Mouse (Mus musculus) heart, adult 2 months (tissue): ENCODE measurements around the gene Spock2. TPM values are rescaled to one million over a fixed set of nuclear protein-coding genes. Genes with fewer than 3 reads are reported as not detected.

Source experiments
- DNase-seq, 2 experiments: peaks; one replicate each; pipeline ENCODE4 v3.0.0; 2021
- H3K27ac ChIP-seq: fragments of 200-600 bp; 2 replicates; pipeline ENCODE4 v1.8.1; 2022
- H3K27me3 ChIP-seq: fragments of 200-500 bp; 2 replicates; pipeline ENCODE4 v1.6.1; 2012; ENCODE audit warnings: mild to moderate bottlenecking, low read length, inconsistent platforms, mixed read lengths; ENCODE audit not compliant: control insufficient read depth, insufficient read depth
- H3K36me3 ChIP-seq: fragments of 200-500 bp; 2 replicates; pipeline ENCODE4 v1.6.1; 2012; ENCODE audit warnings: low read length, inconsistent platforms; ENCODE audit not compliant: control insufficient read depth, insufficient read depth
- H3K4me1 ChIP-seq: fragments of 200-500 bp; 2 replicates; pipeline ENCODE4 v1.6.1; 2011; ENCODE audit warnings: low read length; ENCODE audit not compliant: control insufficient read depth, insufficient read depth
- H3K4me3 ChIP-seq: fragments of 200-600 bp; 2 replicates; pipeline ENCODE4 v1.8.1; 2022
- H3K79me2 ChIP-seq: fragments of 200-500 bp; replicated peaks from 2 replicates; pipeline ENCODE4 v1.6.1; 2012; ENCODE audit warnings: mild to moderate bottlenecking, inconsistent platforms, low read length, moderate library complexity, mixed read lengths; ENCODE audit not compliant: control insufficient read depth, insufficient read depth
- H3K9ac ChIP-seq: fragments of 200-500 bp; 2 replicates; pipeline ENCODE4 v1.6.1; 2012; ENCODE audit warnings: low read depth, mild to moderate bottlenecking, control low read depth, inconsistent platforms, low read length, mixed read lengths
- CTCF ChIP-seq: fragments of 200-600 bp; IDR thresholded peaks from 2 replicates; pipeline ENCODE4 v1.8.1; 2022; ENCODE audit warnings: antibody characterized with exemption, mild to moderate bottlenecking, moderate library complexity
- EP300 ChIP-seq: fragments of 200-500 bp; IDR thresholded peaks from 2 replicates; pipeline ENCODE4 v1.6.1; 2011; ENCODE audit warnings: low read depth, low read length, control low read depth; ENCODE audit not compliant: insufficient read depth
- POLR2A ChIP-seq: fragments of 200-500 bp; IDR thresholded peaks from 2 replicates; pipeline ENCODE4 v1.6.1; 2011; ENCODE audit warnings: mild to moderate bottlenecking, low read depth, low read length, control low read depth; ENCODE audit not compliant: insufficient read depth
- WGBS: fragments of 180-500 bp; shearing (Covaris S2); methylation state at CpG from one replicate; pipeline ENCODE4 v1.1.7; 2018; 5-methylcytosine and 5-hydroxymethylcytosine counted together
- intact Hi-C: fragments of 180-260 bp; cut with DNase I; formaldehyde crosslinking; loops from one replicate; pipeline ENCODE4 v1.15.1; 2025
- polyA plus RNA-seq: library from polyadenylated mRNA; depleted of rRNA; stranded (reverse); fragments of >200 nt; gene quantifications from 2 replicates; pipeline ENCODE4 v1.2.3, GENCODE M21; 2012
- total RNA-seq, 2 experiments: library from RNA; stranded (reverse); gene quantifications; 2 replicates each; pipeline ENCODE4 v1.2.3; 2021

Gene Spock2
- total and polyA plus RNA-seq, 3 experiments: 8.4 to 21.7 (median 12.2) TPM

GRCm38 (mm10) chr10:60077736-60078560, 28.1 kb upstream of the Spock2 start:
- H3K27me3 ChIP-seq: no peaks in the 10 kb centered on the region
- no peak overlapping the region for H3K27ac ChIP-seq
- no peak overlapping the region for H3K4me3 ChIP-seq
- peaks cover 26% of the 10 kb centered on the region for H3K4me1 ChIP-seq
- H3K36me3 ChIP-seq: peaks cover 7% of the 10 kb centered on the region; the same call in 1 of the 2 replicates
- 57% methylated on average over 18 of the region's 18 CpGs for WGBS
- no peak overlapping the region for H3K9ac ChIP-seq
- TF ChIP-seq EP300 (no peak), POLR2A (no peak), CTCF (no peak)
- no peaks in the 10 kb centered on the region for H3K79me2 ChIP-seq
- intact Hi-C loops: no loop called here
- DNase-seq: no peak

DNA sequence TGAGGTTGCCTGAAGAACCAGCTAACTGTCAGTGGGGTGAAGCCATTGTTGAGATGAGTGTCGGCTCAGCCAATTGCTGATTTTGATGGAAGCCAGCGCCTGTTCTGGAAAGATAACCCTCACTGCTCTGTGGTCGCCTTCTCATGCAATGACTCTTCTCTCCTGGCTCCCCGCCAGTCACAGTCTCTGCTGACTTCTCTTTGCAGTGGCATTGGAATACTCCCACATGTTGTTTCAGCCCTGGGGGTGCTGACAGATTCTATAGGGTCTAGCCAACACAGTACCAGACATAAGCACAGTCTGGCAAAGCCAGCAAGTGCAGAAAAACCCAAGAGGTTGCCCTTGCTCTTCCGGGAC, 27.5 kb upstream of the Spock2 start:
- peaks cover 28% of the 10 kb centered on the region for H3K4me1 ChIP-seq
- intact Hi-C loops: no loop called here

GRCm38 (mm10) chr10:60080171-60080570, 25.8 kb upstream of the Spock2 start:
- no peaks in the 10 kb centered on the region for H3K79me2 ChIP-seq
- DNase-seq: peak; percentile 30 to 36
- WGBS: 60% methylated on average over 3 of the region's 3 CpGs
- H3K27me3 ChIP-seq: no peaks in the 10 kb centered on the region
- no peak for TF ChIP-seq POLR2A
- TF ChIP-seq EP300: peak; percentile 56; the same call in 1 of the 2 replicates
- no peak overlapping the region for H3K4me3 ChIP-seq
- intact Hi-C loops: no loop called here
- H3K4me1 ChIP-seq: peaks cover 28% of the 10 kb centered on the region
- peaks cover 7% of the 10 kb centered on the region; the same call in 1 of the 2 replicates for H3K36me3 ChIP-seq
- no peak overlapping the region for H3K9ac ChIP-seq
- H3K27ac ChIP-seq: peak overlapping the region; percentile 72

More for the DNA sequence above, 27.5 kb upstream of the Spock2 start:
- peaks cover 7% of the 10 kb centered on the region; the same call in 1 of the 2 replicates for H3K36me3 ChIP-seq
- TF ChIP-seq POLR2A (no peak), EP300 (0 out of 2 replicates have a peak, but pooled peaks have one; percentile 24)
- no peak overlapping the region for H3K9ac ChIP-seq
- H3K27me3 ChIP-seq: no peaks in the 10 kb centered on the region
- no peaks in the 10 kb centered on the region for H3K79me2 ChIP-seq
- H3K4me3 ChIP-seq: no peak overlapping the region
- peak; percentile 60 to 62 for DNase-seq
- 33% methylated on average over 5 of the region's 5 CpGs for WGBS
- H3K27ac ChIP-seq: no peak overlapping the region

- peaks cover 7% of the 10 kb centered on the region; the same call in 1 of the 2 replicates for H3K36me3 ChIP-seq
- H3K9ac ChIP-seq: no peak overlapping the region
- H3K27ac ChIP-seq: peak overlapping the region; percentile 72
- H3K79me2 ChIP-seq: no peaks in the 10 kb centered on the region
- WGBS: 17% methylated on average over 5 of the region's 5 CpGs
- TF ChIP-seq EP300 (no peak), POLR2A (no peak), CTCF (no peak)
- H3K27me3 ChIP-seq: no peaks in the 10 kb centered on the region
- no peak for DNase-seq
- H3K4me1 ChIP-seq: peaks cover 28% of the 10 kb centered on the region
- no peak overlapping the region for H3K4me3 ChIP-seq
- intact Hi-C loops: no loop called here
These were observed 25.4 kb upstream of the Spock2 start for GRCm38 (mm10) chr10:60080601-60080981.

DNA sequence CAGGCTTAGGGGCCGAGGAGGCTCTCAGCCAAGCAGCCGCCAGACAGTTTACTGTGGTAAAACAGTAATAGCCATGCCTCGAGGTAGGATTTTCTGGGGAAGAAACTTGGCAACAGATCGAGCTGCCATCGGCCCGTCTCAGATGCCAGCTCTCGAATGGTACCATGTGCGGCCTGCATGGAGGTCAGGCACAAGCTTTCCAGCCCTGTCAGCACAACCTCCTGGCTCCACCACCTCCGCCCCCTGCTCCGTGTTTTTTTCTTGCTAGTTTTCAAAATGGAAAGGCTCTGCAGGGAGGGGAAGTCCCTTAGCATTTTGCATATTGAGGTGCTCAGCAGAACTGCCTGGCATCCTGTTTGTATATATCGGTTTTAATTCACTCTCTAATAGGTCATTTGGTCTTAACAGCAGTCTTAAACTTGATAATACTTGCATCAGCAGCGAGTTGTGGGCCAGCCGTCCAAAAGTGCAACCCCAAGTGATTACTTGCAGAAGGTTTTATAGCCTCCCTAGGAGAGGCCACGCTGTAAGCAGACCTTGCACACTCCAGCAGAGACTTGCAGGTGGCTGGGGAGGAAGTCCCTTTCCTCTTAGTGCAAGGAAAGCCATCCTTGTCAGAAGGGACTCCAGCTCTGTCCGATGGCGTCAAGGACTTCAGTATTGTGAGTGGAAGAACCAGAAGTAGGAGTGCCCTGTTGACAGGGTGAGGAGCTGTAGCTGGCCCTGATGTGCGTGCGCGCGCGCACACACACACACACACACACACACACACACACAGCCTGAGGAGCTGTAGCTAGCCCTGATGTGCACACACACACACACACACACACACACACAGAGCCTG, 24.8 kb upstream of the Spock2 start:
- H3K79me2 ChIP-seq: no peaks in the 10 kb centered on the region
- H3K9ac ChIP-seq: peak overlapping the region; percentile 25; the same call in 1 of the 2 replicates
- peak; percentile 50 to 61 for DNase-seq
- intact Hi-C loops: no loop called here
- peak overlapping the region; percentile 18; the same call in 1 of the 2 replicates for H3K4me3 ChIP-seq
- WGBS: 35% methylated on average over 21 of the region's 21 CpGs
- H3K27me3 ChIP-seq: no peaks in the 10 kb centered on the region
- peaks cover 28% of the 10 kb centered on the region for H3K4me1 ChIP-seq
- H3K27ac ChIP-seq: peak overlapping the region; percentile 72
- TF ChIP-seq EP300 (no peak), POLR2A (0 out of 2 replicates have a peak, but pooled peaks have one; percentile 46)
- peaks cover 7% of the 10 kb centered on the region; the same call in 1 of the 2 replicates for H3K36me3 ChIP-seq

- H3K27me3 ChIP-seq: no peaks in the 10 kb centered on the region
- peaks cover 7% of the 10 kb centered on the region; the same call in 1 of the 2 replicates for H3K36me3 ChIP-seq
- TF ChIP-seq POLR2A: peak; percentile 49
- peak; percentile 99 for TF ChIP-seq EP300
- TF ChIP-seq CTCF: no peak
- H3K4me3 ChIP-seq: no peak overlapping the region
- H3K79me2 ChIP-seq: no peaks in the 10 kb centered on the region
- H3K9ac ChIP-seq: no peak overlapping the region
- 9% methylated on average over 5 of the region's 5 CpGs for WGBS
- H3K27ac ChIP-seq: peak overlapping the region; percentile 83
- intact Hi-C loops: no loop called here
- DNase-seq: peak; percentile 79 to 87
- H3K4me1 ChIP-seq: peaks cover 28% of the 10 kb centered on the region
These were observed 24.1 kb upstream of the Spock2 start for GRCm38 (mm10) chr10:60081905-60082304.
